Mouse (Mus musculus): ENCODE data around the gene Ipo13. TPM values are rescaled to one million over a fixed set of nuclear protein-coding genes. Genes with fewer than 3 reads are reported as not detected.

Ipo13 gene
- polyA plus RNA-seq, 1 experiment, result 183 TPM

GRCm38 (mm10) chr4:117933248-117933647 lies 18.4 kb upstream of the Ipo13 start:
- Histone ChIP-seq H3K4me1 (ENCODE audit: control insufficient read depth, insufficient read depth, low read length) (peaks cover 6% of the 10 kb centered on the region; the same call in 1 of the 2 replicates), H3K4me3 (replicated peaks; ENCODE audit: insufficient read depth, low read depth, low read length) (no peak overlapping the region), H3K27ac (ENCODE audit: insufficient read depth, low read length) (no peak overlapping the region), H3K27me3 (ENCODE audit: control insufficient read depth, insufficient read depth, low read length) (no peaks in the 10 kb centered on the region; the same call in 1 of the 2 replicates)
- no peak for DNase-seq
- WGBS, result 83% methylated on average over 5 of the region's 5 CpGs
- TF ChIP-seq POLR2A (IDR thresholded peaks at IDR 0.05; ENCODE audit: borderline replicate concordance, insufficient read depth, low read length) (no peak), CTCF (IDR thresholded peaks at IDR 0.05; ENCODE audit: borderline replicate concordance, insufficient read depth, low read depth, low read length) (no peak)

- H3K4me3 ChIP-seq (replicated peaks; ENCODE audit: insufficient read depth, low read depth, low read length), result no peak within 1 kb of the TSS
Measured at GRCm38 (mm10) chr4:117929391-117929881, 14.6 kb upstream of the Ipo13 start, which contains the start of gene Artn. Gene Artn, minus strand, starts transcription at chr4:117929763.

GRCm38 (mm10) chr4:117928699-117929241 lies 14.0 kb upstream of the Ipo13 start:
- Histone ChIP-seq H3K27ac (ENCODE audit: insufficient read depth, low read length) (no peak overlapping the region), H3K27me3 (ENCODE audit: control insufficient read depth, insufficient read depth, low read length) (no peaks in the 10 kb centered on the region; the same call in 1 of the 2 replicates)
- TF ChIP-seq POLR2A (IDR thresholded peaks at IDR 0.05; ENCODE audit: borderline replicate concordance, insufficient read depth, low read length), result no peak
- TF ChIP-seq CTCF (IDR thresholded peaks at IDR 0.05; ENCODE audit: borderline replicate concordance, insufficient read depth, low read depth, low read length), result peak; percentile 61; the same call in 1 of the 2 replicates

More at GRCm38 (mm10) chr4:117929391-117929881, 14.6 kb upstream of the Ipo13 start, which contains the start of gene Artn:
- WGBS, result 1% methylated on average over 33 of the region's 33 CpGs
- H3K27ac ChIP-seq (ENCODE audit: insufficient read depth, low read length), result no peak within 1 kb of the TSS
- no peak for TF ChIP-seq CTCF (IDR thresholded peaks at IDR 0.05; ENCODE audit: borderline replicate concordance, insufficient read depth, low read depth, low read length)
- TF ChIP-seq POLR2A (IDR thresholded peaks at IDR 0.05; ENCODE audit: borderline replicate concordance, insufficient read depth, low read length), result no peak
- H3K4me1 ChIP-seq (ENCODE audit: control insufficient read depth, insufficient read depth, low read length), result peaks cover 6% of the 10 kb centered on the region; the same call in 1 of the 2 replicates
- peak in 1 of 2 experiments; percentile 32 for DNase-seq
- H3K27me3 ChIP-seq (ENCODE audit: control insufficient read depth, insufficient read depth, low read length), result no peaks in the 10 kb centered on the region; the same call in 1 of the 2 replicates

GRCm38 (mm10) chr4:117928234-117928633 lies 13.4 kb upstream of the Ipo13 start:
- Histone ChIP-seq H3K27me3 (ENCODE audit: control insufficient read depth, insufficient read depth, low read length) (no peaks in the 10 kb centered on the region; the same call in 1 of the 2 replicates), H3K4me3 (replicated peaks; ENCODE audit: insufficient read depth, low read depth, low read length) (no peak overlapping the region), H3K4me1 (ENCODE audit: control insufficient read depth, insufficient read depth, low read length) (peaks cover 6% of the 10 kb centered on the region; the same call in 1 of the 2 replicates), H3K27ac (ENCODE audit: insufficient read depth, low read length) (no peak overlapping the region)
- peak in 1 of 2 experiments; percentile 45 for DNase-seq
- 19% methylated on average over 6 of the region's 6 CpGs for WGBS
- TF ChIP-seq POLR2A (IDR thresholded peaks at IDR 0.05; ENCODE audit: borderline replicate concordance, insufficient read depth, low read length), result no peak
- TF ChIP-seq CTCF (IDR thresholded peaks at IDR 0.05; ENCODE audit: borderline replicate concordance, insufficient read depth, low read depth, low read length), result peak; percentile 71

More at GRCm38 (mm10) chr4:117928699-117929241, 14.0 kb upstream of the Ipo13 start:
- WGBS, result 2% methylated on average over 13 of the region's 13 CpGs
- Histone ChIP-seq H3K4me1 (ENCODE audit: control insufficient read depth, insufficient read depth, low read length) (peaks cover 6% of the 10 kb centered on the region; the same call in 1 of the 2 replicates), H3K4me3 (replicated peaks; ENCODE audit: insufficient read depth, low read depth, low read length) (no peak overlapping the region)
- DNase-seq, result peak; percentile 48 to 61

- Histone ChIP-seq H3K4me3 (replicated peaks; ENCODE audit: insufficient read depth, low read depth, low read length) (peak overlapping the region; percentile 55), H3K4me1 (ENCODE audit: control insufficient read depth, insufficient read depth, low read length) (peaks cover 6% of the 10 kb centered on the region; the same call in 1 of the 2 replicates), H3K27ac (ENCODE audit: insufficient read depth, low read length) (no peak overlapping the region), H3K27me3 (ENCODE audit: control insufficient read depth, insufficient read depth, low read length) (no peaks in the 10 kb centered on the region; the same call in 1 of the 2 replicates)
- TF ChIP-seq POLR2A (IDR thresholded peaks at IDR 0.05; ENCODE audit: borderline replicate concordance, insufficient read depth, low read length) (no peak), CTCF (IDR thresholded peaks at IDR 0.05; ENCODE audit: borderline replicate concordance, insufficient read depth, low read depth, low read length) (peak; percentile 49; the same call in 1 of the 2 replicates)
- 1% methylated on average over 71 of the region's 71 CpGs for WGBS
- peak; percentile 52 to 64 for DNase-seq
Measured at GRCm38 (mm10) chr4:117926545-117927482, 12.0 kb upstream of the Ipo13 start.

- Histone ChIP-seq H3K27ac (ENCODE audit: insufficient read depth, low read length) (no peak overlapping the region), H3K4me3 (replicated peaks; ENCODE audit: insufficient read depth, low read depth, low read length) (no peak overlapping the region), H3K4me1 (ENCODE audit: control insufficient read depth, insufficient read depth, low read length) (peaks cover 6% of the 10 kb centered on the region; the same call in 1 of the 2 replicates), H3K27me3 (ENCODE audit: control insufficient read depth, insufficient read depth, low read length) (no peaks in the 10 kb centered on the region; the same call in 1 of the 2 replicates)
- no peak for TF ChIP-seq CTCF (IDR thresholded peaks at IDR 0.05; ENCODE audit: borderline replicate concordance, insufficient read depth, low read depth, low read length)
- no peak for TF ChIP-seq POLR2A (IDR thresholded peaks at IDR 0.05; ENCODE audit: borderline replicate concordance, insufficient read depth, low read length)
- no peak for DNase-seq
- WGBS, result 73% methylated on average over 4 of the region's 6 CpGs
Measured at GRCm38 (mm10) chr4:117924916-117925315, 10.1 kb upstream of the Ipo13 start.

- no peak overlapping the region for H3K27ac ChIP-seq (ENCODE audit: insufficient read depth, low read length)
- H3K4me3 ChIP-seq (replicated peaks; ENCODE audit: insufficient read depth, low read depth, low read length), result no peak overlapping the region
- no peaks in the 10 kb centered on the region for H3K4me1 ChIP-seq (ENCODE audit: control insufficient read depth, insufficient read depth, low read length)
- DNase-seq, result no peak
- H3K27me3 ChIP-seq (ENCODE audit: control insufficient read depth, insufficient read depth, low read length), result no peaks in the 10 kb centered on the region
- TF ChIP-seq POLR2A (IDR thresholded peaks at IDR 0.05; ENCODE audit: borderline replicate concordance, insufficient read depth, low read length) (no peak), CTCF (IDR thresholded peaks at IDR 0.05; ENCODE audit: borderline replicate concordance, insufficient read depth, low read depth, low read length) (no peak)
- WGBS, result 28% methylated on average over 2 of the region's 2 CpGs
Measured at GRCm38 (mm10) chr4:117923450-117923849, 8.7 kb upstream of the Ipo13 start.

Measured in cerebellum, adult 2 months (tissue).